13 mouse cellular contexts compared by ENCODE assay signal in the genomic region with DNA sequence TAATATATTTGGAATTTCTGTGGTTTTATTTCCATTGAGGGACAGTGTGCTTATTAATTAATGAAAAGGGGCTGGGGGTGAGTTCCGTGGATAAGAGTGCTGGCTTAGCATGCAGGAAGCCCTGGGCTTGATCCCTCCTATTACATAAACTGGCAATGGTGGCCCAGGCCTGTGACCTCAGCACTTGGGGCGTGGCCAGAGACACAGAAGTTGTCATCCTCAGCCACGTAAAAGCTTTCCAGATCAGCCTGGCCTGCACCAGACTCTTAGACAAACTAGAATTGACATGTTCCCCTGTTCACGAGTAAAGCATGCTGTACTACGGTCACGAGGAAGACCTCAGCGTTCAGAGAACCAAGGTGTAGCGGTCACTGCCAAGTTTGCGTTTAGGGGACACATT.
"Had no signal": no experiment of that assay in that cellular context is flagged by ENCODE, and none has a peak within 500 bp of the region (broad histone marks: within the 10 kb centered on the region; RNA-seq: fewer than 3 reads in every experiment).

No protein-coding gene starts in this region.

- DNase-seq: kidney, postnatal 25 days; layer of hippocampus, adult 9-11 months; layer of hippocampus, postnatal 36 days; liver; liver, embryonic 13.5 days; liver, postnatal 0 days; spleen, adult 18-20 months; thymus, adult 18-20 months; thymus, postnatal 14 days had no signal

- H3K9ac ChIP-seq: limb, embryonic 12.5 days; liver, embryonic 13.5 days; liver, postnatal 0 days; lung, embryonic 15.5 days; midbrain, embryonic 12.5 days; neural tube, embryonic 15.5 days had no signal

- H3K27me3 ChIP-seq: limb, embryonic 12.5 days; liver, embryonic 13.5 days; lung, embryonic 15.5 days; midbrain, embryonic 12.5 days; neural tube, embryonic 15.5 days had no signal

- H3K4me2 ChIP-seq: limb, embryonic 12.5 days; liver, embryonic 13.5 days; lung, embryonic 15.5 days; midbrain, embryonic 12.5 days; neural tube, embryonic 15.5 days had no signal

- H3K27ac ChIP-seq: limb, embryonic 12.5 days; liver, embryonic 13.5 days; lung, embryonic 15.5 days; midbrain, embryonic 12.5 days; neural tube, embryonic 15.5 days had no signal

- H3K4me3 ChIP-seq: limb, embryonic 12.5 days; liver, embryonic 13.5 days; lung, embryonic 15.5 days; midbrain, embryonic 12.5 days; neural tube, embryonic 15.5 days had no signal

- H3K9me3 ChIP-seq: limb, embryonic 12.5 days; liver, embryonic 13.5 days; lung, embryonic 15.5 days; midbrain, embryonic 12.5 days; neural tube, embryonic 15.5 days had no signal

- H3K36me3 ChIP-seq: limb, embryonic 12.5 days; liver, embryonic 13.5 days; lung, embryonic 15.5 days; midbrain, embryonic 12.5 days; neural tube, embryonic 15.5 days had no signal

- ATAC-seq: liver, postnatal 0 days had no signal
